Mouse (Mus musculus): ENCODE measurements around the gene Clec4d. TPM values are rescaled to one million over a fixed set of nuclear protein-coding genes. Genes with fewer than 3 reads are reported as not detected.
A peak's percentile ranks its signal among the peaks of the same experiment; 100 is the strongest.
"Not testable (repeated sequence)": the region's sequence is repeated elsewhere in the genome, so short reads cannot be mapped to it uniquely, and the experiment has no call there.

Gene Clec4d
- total RNA-seq, 2 experiments from 2014 or later = 8.8 to 11.8 TPM

DNA sequence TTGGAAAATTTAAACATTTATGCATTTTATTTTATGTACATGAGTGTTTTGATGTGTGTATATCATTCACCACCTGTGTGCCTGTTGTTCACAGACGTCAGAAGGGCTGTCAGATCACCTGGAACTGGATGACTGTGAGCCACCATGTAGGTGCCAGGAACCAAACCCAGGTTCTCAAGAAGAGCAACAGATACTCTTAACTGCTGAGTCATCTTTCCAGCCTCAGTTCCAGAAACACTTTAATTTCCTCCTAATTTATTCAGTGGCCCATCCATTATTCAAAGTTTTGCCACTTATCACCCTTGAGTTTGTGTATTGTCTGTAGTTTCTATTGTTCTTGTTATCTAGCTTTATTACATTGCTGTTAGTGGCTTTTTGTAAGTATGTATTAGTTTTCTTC lies 34.8 kb downstream of the Clec4d start:
- ATAC-seq (replicated peaks; ENCODE audit: low FRiP score, poor library complexity, severe bottlenecking) = peak; percentile 46

DNA sequence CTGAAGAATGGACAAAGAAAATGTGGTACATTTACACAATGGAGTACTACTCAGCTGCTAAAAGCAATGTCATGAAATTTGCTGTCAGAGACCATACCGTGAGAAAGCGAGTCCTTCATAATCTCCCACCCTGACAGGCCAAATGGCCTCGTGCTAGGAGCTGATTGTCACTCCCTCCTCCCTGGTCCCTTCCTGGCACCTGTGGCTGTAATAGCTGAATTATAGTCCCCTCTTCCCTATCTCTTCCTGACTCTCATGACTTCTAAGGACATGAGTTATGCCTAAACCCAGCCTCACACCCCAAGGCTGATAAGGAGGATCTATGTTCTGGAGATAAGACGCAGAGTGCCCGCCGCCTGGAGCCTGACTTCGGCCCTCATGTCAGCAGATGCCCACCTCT lies 44.4 kb downstream of the Clec4d start:
- ATAC-seq (replicated peaks; ENCODE audit: low FRiP score, poor library complexity, severe bottlenecking) = not testable (repeated sequence)

- no peak for ATAC-seq (replicated peaks; ENCODE audit: low FRiP score, poor library complexity, severe bottlenecking)
Measured at GRCm38 (mm10) chr6:123308033-123308432, 46.1 kb downstream of the Clec4d start, which contains the start of gene Vmn2r19. Gene Vmn2r19 (plus strand): TSS chr6:123308333.

Other genes starting within 250 kb of the Clec4d start
- gene Clec4b1, start 212.1 kb upstream of the Clec4d start, total RNA-seq (2015; ENCODE audit: low replicate concordance) = 4.8 TPM in 1 of 2 replicates, not detected in the other
- 3.5 and 11.5 TPM in 2 replicates for gene Clec4b1, start 212.1 kb upstream of the Clec4d start, total RNA-seq (2017; ENCODE audit: low replicate concordance)
- 50.2 and 99.0 TPM in 2 replicates for gene Clec4a2, start 155.7 kb upstream of the Clec4d start, total RNA-seq (2015; ENCODE audit: low replicate concordance)
- 21.6 and 51.3 TPM in 2 replicates for gene Clec4a2, start 155.7 kb upstream of the Clec4d start, total RNA-seq (2017; ENCODE audit: low replicate concordance)
- 6.9 TPM in 1 of 2 replicates, not detected in the other for gene Clec4b2, start 89.2 kb upstream of the Clec4d start, total RNA-seq (2015; ENCODE audit: low replicate concordance)
- gene Clec4b2, start 89.2 kb upstream of the Clec4d start, total RNA-seq (2017; ENCODE audit: low replicate concordance) = 5.3 and 6.8 TPM in 2 replicates
- 2.9 TPM in 1 of 2 replicates, not detected in the other for gene Clec4n, start 32.3 kb upstream of the Clec4d start, total RNA-seq (2015; ENCODE audit: low replicate concordance)
- 4.5 TPM in 1 of 2 replicates, not detected in the other for gene Clec4n, start 32.3 kb upstream of the Clec4d start, total RNA-seq (2017; ENCODE audit: low replicate concordance)
- 7.3 and 9.0 TPM in 2 replicates for gene Clec4e, start 27.8 kb downstream of the Clec4d start, total RNA-seq (2015; ENCODE audit: low replicate concordance)
- 8.1 and 8.5 TPM in 2 replicates for gene Clec4e, start 27.8 kb downstream of the Clec4d start, total RNA-seq (2017; ENCODE audit: low replicate concordance)
- not detected in 2 replicates for gene Vmn2r19, start 46.2 kb downstream of the Clec4d start, total RNA-seq (2015; ENCODE audit: low replicate concordance)
- gene Vmn2r19, start 46.2 kb downstream of the Clec4d start, total RNA-seq (2017; ENCODE audit: low replicate concordance) = not detected in 2 replicates
- not detected in 2 replicates for gene Vmn2r20, start 156.0 kb downstream of the Clec4d start, total RNA-seq (2015; ENCODE audit: low replicate concordance)
- under 0.01 TPM in 1 of 2 replicates, not detected in the other for gene Vmn2r20, start 156.0 kb downstream of the Clec4d start, total RNA-seq (2017; ENCODE audit: low replicate concordance)

Measured in erythroblast, adult 5-6 weeks (primary cell).